Comparison of ENCODE assay signal across 8 mouse cellular contexts in the genomic region with DNA sequence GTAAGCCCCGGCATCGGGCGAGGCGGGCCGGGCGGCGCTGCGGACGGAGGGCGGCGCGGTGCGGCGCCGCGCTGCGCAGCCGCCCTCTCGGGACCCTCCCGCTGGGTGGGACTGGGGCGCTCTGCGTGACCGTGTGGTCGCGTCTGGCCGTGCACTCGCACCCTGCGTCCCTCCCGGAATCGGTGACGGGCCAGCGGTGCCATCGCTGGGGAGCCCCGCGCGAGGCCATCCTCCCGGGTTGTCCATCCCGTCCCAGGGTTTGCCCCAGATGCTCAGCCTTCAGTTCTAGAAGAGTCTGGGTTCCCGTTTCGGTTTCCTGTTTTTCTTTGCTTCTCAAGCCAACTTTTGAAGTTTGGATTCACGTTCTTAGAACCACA. TPM values are rescaled to one million over a fixed set of nuclear protein-coding genes. Genes with fewer than 3 reads are reported as not detected.
DNase-seq lines count a peak whose midpoint lies in the region; ATAC-seq and TF ChIP-seq lines count a peak whose summit lies in the region.

No protein-coding gene starts in this region.

- POLR2A ChIA-PET in Patski (lab: Charles Lee): interaction anchor here (1.1 kb wide), 1 partner anchor 9 kb away, joined by 3 read pairs; no protein-coding TSS in a partner anchor

- peak overlapping the region; percentile 77 for H3K4me3 ChIP-seq in left cerebral cortex, adult 2 months
- H3K4me3 ChIP-seq in embryonic fibroblast, embryonic 13.5 days (ENCODE audit: insufficient read depth, low read length): peak overlapping the region; percentile 97
- peak overlapping the region; percentile 81 for H3K4me3 ChIP-seq in limb, embryonic 10.5 days
- H3K4me3 ChIP-seq in midbrain, embryonic 14.5 days (replicated peaks; ENCODE audit: low read depth, low read length): peak overlapping the region; percentile 97

- H3K4me2 ChIP-seq in midbrain, embryonic 14.5 days (ENCODE audit: low read length): peak overlapping the region; percentile 70

- 0 out of 2 replicates have a peak, but pooled peaks cover 2% of the 10 kb centered on the region for H3K4me1 ChIP-seq in embryonic fibroblast, embryonic 13.5 days (ENCODE audit: control insufficient read depth, insufficient read depth, low read length)
- peaks cover 12% of the 10 kb centered on the region for H3K4me1 ChIP-seq in limb, embryonic 10.5 days
- peaks cover 13% of the 10 kb centered on the region for H3K4me1 ChIP-seq in midbrain, embryonic 14.5 days (ENCODE audit: control insufficient read depth, insufficient read depth, low read length)

- peak overlapping the region; percentile 86 for H3K9ac ChIP-seq in midbrain, embryonic 14.5 days (replicated peaks; ENCODE audit: low read length)

- CTCF ChIA-PET in Patski (lab: Charles Lee): no interaction called here

- TF ChIP-seq CTCF in left cerebral cortex, adult 2 months (IDR thresholded peaks at IDR 0.05): no peak; the same call in none of the 2 replicates
- TF ChIP-seq CTCF in Patski (IDR thresholded peaks at IDR 0.05): no peak
- no peak for TF ChIP-seq CTCF in embryonic fibroblast, embryonic 13.5 days (IDR thresholded peaks at IDR 0.05; ENCODE audit: borderline replicate concordance, insufficient read depth, low read length)

- in situ Hi-C loops in Patski (cut with MboI; ENCODE audit: low pct_unique_long_range_greater_than_20kb): loop anchor here (5.0 kb wide), 1 partner anchor 182 kb away; the partner anchor contains the start of gene D10Wsu102e

- intact Hi-C loops in left cerebral cortex, adult 2 months (cut with DNase I): no loop called here
- intact Hi-C loops in left cerebral cortex, postnatal 10 days (cut with DNase I): loop anchor here (5.0 kb wide), 1 partner anchor 182 kb away; the partner anchor contains the start of gene D10Wsu102e

- DNase-seq in left cerebral cortex, adult 2 months (ENCODE audit: extremely low spot score in 1 of 2, low spot score in 2 of 2): no peak
- DNase-seq in left cerebral cortex, postnatal 10 days (ENCODE audit: extremely low spot score in 1 of 2, low spot score in 2 of 2): no peak
- DNase-seq in Patski (ENCODE audit: low read depth, low spot score): no peak
- no peak for DNase-seq in limb, embryonic 10.5 days (ENCODE audit: low spot score)
- no peak for DNase-seq in midbrain, embryonic 14.5 days
- DNase-seq in frontal cortex, postnatal 36 days (ENCODE audit: low spot score in 2 of 2): no peak
- no peak for DNase-seq in right cerebral cortex, postnatal 25 days

- peaks cover 15% of the 10 kb centered on the region for H3K36me3 ChIP-seq in limb, embryonic 10.5 days
- peaks cover 6% of the 10 kb centered on the region for H3K36me3 ChIP-seq in midbrain, embryonic 14.5 days (ENCODE audit: control insufficient read depth, insufficient read depth, low read length)

- WGBS in limb, embryonic 10.5 days: 2% methylated on average over 33 of the region's 41 CpGs
- WGBS in midbrain, embryonic 14.5 days: under 1% methylated on average over 41 of the region's 41 CpGs

- H3K27me3 ChIP-seq in Patski: no peaks in the 10 kb centered on the region
- H3K27me3 ChIP-seq in limb, embryonic 10.5 days (ENCODE audit: low read depth, poor library complexity, severe bottlenecking): no peaks in the 10 kb centered on the region
- H3K27me3 ChIP-seq in midbrain, embryonic 14.5 days (ENCODE audit: control insufficient read depth, insufficient read depth, low read length): no peaks in the 10 kb centered on the region

- H3K27ac ChIP-seq in left cerebral cortex, adult 2 months: peak overlapping the region; percentile 86
- H3K27ac ChIP-seq in embryonic fibroblast, embryonic 13.5 days (ENCODE audit: insufficient read depth, low read length): peak overlapping the region; percentile 69
- H3K27ac ChIP-seq in limb, embryonic 10.5 days: peak overlapping the region; percentile 92
- peak overlapping the region; percentile 91 for H3K27ac ChIP-seq in midbrain, embryonic 14.5 days (replicated peaks; ENCODE audit: low read depth, low read length)

- TF ChIP-seq POLR2A in embryonic fibroblast, embryonic 13.5 days (IDR thresholded peaks at IDR 0.05; ENCODE audit: low read depth, low read length): peak; percentile 6; the same call in 1 of the 2 replicates

- H3K9me3 ChIP-seq in limb, embryonic 10.5 days (replicated peaks): no peaks in the 10 kb centered on the region
- no peaks in the 10 kb centered on the region for H3K9me3 ChIP-seq in midbrain, embryonic 14.5 days (ENCODE audit: control insufficient read depth, low read length)

- ATAC-seq in Patski: peak; percentile 55
- peak; percentile 87 for ATAC-seq in midbrain, embryonic 14.5 days (ENCODE audit: low FRiP score, low TSS enrichment)

RNA-seq across cellular contexts. Expression of gene Washc4, which starts 0.5 kb away (rescaled TPM):
- total RNA-seq in left cerebral cortex, adult 2 months (2021): 10 to 100 TPM; 24.1 to 25.5 TPM
- total RNA-seq in left cerebral cortex, postnatal 10 days (2021): 10 to 100 TPM; 20.9 to 21.3 TPM
- 35.0 TPM for polyA plus RNA-seq in Patski (2021)
- 51.6 and 60.8 TPM in 2 replicates for polyA plus RNA-seq in embryonic fibroblast, embryonic 13.5 days (2011; ENCODE audit: insufficient read length, low read depth, missing spikeins)
- 31.2 and 32.3 TPM in 2 replicates for polyA plus RNA-seq in limb, embryonic 10.5 days (2016; fragmentation: Nextera tagmentation; extraction: Ambion mirVana)
- 20.7 and 35.0 TPM in 2 replicates for polyA plus RNA-seq in midbrain, embryonic 14.5 days (2014; fragmentation: Nextera tagmentation; extraction: Ambion mirVana)

RNA-seq across cellular contexts. Expression of gene Aldh1l2, which starts 10.2 kb away (rescaled TPM):
- 1 to 10 TPM; 1.7 to 2.4 TPM for total RNA-seq in left cerebral cortex, adult 2 months (2021)
- total RNA-seq in left cerebral cortex, postnatal 10 days (2021): 1 to 10 TPM; 6.9 to 8.2 TPM
- 21.6 TPM for polyA plus RNA-seq in Patski (2021)
- 59.1 and 113 TPM in 2 replicates for polyA plus RNA-seq in embryonic fibroblast, embryonic 13.5 days (2011; ENCODE audit: insufficient read length, low read depth, missing spikeins)
- polyA plus RNA-seq in limb, embryonic 10.5 days (2016; fragmentation: Nextera tagmentation; extraction: Ambion mirVana): 0.87 and 0.90 TPM in 2 replicates
- polyA plus RNA-seq in midbrain, embryonic 14.5 days (2014; fragmentation: Nextera tagmentation; extraction: Ambion mirVana): 16.0 and 18.5 TPM in 2 replicates
